Mouse (Mus musculus) bone marrow macrophage, adult 2 months (primary cell): ENCODE measurements around the gene Nhsl2.

ENCODE experiments used
- CTCF ChIP-seq: IDR thresholded peaks from 2 replicates; pipeline ENCODE4 v1.5.1; 2012; ENCODE audit warnings: low read depth, mild to moderate bottlenecking, low read length, moderate library complexity
- POLR2A ChIP-seq: IDR thresholded peaks from 2 replicates; pipeline ENCODE4 v1.6.1; 2012; ENCODE audit warnings: mild to moderate bottlenecking, low read depth, low read length, borderline replicate concordance

- TF ChIP-seq POLR2A (no peak), CTCF (no peak)
Measured at GRCm38 (mm10) chrX:101953256-101953655, 104.1 kb downstream of the Nhsl2 start.
